Mouse (Mus musculus): Measurements from ENCODE around the gene Ror2.

Ror2 gene

DNA sequence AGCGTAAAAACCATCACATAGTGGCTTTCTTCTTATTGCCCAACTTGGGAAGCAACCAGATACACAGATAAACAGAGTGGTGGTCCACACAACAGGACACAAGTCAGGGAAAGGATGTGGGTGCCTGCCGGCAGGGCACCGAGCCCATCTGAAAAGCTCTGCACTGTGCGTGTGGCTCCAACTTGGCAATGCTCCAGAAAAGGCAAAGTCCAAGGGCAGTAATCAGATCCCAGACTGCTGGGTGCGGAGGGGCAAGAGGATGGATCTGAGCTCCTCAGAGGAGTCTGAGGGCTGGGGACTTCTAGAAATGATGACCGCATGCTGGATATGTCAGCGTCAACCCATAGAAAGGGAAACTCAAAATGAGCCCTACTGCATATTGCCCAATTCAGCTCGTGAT lies 163.8 kb downstream of the Ror2 start:
- DNase-seq (ENCODE audit: low spot score), result peak; percentile 26

DNA sequence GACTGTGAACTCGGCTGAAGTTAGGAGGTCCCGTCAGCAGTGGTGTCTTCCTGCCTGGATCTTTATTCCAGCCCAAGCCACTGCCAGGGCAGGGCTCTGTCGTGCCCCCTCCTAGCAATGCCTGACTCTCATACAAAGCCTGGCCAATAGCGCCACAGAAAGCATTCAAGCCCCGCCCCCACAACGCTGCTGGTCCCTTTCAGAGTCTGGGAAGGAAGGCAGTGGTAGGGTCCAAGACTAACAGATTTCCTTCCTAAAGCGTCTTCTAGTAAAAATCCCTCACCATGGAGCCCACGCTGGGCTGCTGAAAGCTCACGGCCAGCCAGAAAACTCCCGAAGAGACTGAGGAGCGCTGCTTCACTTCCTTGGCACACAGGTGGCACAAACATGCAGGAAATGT lies 165.0 kb downstream of the Ror2 start:
- no peak for DNase-seq (ENCODE audit: low spot score)

DNA sequence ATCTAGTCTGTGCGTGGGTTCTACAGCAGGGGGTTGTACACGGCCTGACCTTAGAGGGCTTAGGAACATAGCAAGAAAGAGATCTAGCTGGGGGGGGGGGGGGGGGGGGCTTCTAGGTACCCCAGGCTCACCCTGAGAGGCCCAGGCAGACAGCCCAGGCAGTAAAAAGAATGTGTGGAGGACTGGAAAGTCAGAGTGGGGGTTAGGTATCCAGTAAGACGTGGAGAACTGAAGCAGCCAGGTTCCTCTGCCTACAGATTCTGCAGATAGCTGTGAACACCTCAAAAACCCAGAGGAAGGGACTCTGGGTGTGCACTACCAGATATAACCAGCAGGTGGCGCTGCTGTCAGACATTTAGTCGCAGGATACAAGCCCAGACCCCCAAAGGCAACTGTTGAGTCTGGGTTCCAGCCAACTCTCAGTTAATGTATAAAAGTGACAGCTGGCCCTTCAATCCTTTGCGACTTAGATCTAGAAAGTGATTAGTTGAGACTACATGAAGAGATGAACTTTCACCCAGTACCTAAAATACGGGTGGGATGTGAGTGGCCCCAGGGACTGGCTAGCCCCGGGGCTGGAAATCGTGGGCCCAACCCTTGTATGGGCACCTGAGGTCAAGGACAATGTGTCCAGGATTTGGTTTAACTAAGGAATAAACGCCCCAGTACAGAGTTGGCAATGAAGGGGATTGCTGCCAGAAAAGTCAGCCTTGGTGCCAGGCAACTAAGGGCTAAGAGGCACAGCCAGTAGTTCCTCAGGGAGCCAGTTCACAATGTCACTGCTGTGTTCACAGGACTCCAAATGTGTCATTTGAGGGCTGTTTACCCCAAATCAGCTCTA lies 166.1 kb downstream of the Ror2 start:
- peak; percentile 74 for DNase-seq (ENCODE audit: low spot score)

DNA sequence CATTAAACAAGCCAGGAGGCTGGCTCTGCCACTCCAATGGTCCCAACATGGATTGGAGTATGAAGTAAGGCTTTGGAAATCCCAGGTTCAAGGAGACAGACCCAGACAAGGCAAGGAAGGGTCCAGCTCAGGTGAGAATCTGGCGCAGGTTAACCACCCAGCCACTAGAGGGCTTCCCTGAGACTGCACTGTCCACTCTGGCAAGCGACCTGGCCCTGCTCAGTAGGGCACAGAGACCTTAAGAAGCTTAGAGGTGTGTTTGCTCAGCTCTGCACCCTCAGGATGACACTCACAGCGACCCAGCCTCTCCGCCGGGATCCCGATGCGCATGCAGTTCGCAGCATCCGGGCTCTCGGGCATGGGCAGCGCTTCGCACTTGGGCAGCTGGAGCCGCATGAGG lies 167.5 kb downstream of the Ror2 start:
- no peak for DNase-seq (ENCODE audit: low spot score)

DNA sequence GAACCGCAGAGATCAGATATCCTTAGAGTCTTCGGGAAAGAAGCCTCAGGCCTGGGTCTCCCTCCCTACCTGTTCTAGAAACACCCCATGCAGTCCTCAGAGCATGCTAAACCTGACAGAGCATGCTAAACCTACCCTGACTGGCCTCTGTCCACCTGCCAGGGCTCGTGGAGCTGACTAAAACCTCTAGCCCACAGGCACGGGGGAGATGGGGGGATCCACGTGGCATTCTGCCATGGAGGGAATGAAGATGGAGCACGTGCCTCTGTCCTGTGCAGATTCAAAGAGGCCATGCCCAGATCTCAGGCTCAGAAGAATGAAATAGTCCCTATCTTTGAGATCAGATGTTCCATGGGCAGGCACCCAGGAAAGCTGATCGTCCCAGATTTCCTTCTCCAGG lies 168.0 kb downstream of the Ror2 start:
- DNase-seq (ENCODE audit: low spot score), result no peak

DNA sequence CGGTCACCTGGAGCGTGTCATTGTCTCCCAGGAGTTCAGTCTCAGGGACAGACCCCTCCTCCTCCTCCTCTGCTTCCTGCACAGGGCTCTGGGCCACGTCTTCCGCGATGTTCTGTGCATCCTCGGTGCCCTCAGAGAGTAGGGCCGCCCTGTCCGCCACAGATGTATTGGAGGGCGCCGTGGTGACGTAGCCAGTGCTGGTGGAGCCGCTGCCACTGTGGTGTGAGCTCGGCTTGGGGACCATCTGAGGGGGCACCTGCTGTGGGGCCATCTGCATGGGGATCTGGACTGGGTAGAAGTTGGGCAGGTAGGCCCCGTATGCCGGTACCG lies 175.7 kb downstream of the Ror2 start:
- no peak for DNase-seq (ENCODE audit: low spot score)

DNA sequence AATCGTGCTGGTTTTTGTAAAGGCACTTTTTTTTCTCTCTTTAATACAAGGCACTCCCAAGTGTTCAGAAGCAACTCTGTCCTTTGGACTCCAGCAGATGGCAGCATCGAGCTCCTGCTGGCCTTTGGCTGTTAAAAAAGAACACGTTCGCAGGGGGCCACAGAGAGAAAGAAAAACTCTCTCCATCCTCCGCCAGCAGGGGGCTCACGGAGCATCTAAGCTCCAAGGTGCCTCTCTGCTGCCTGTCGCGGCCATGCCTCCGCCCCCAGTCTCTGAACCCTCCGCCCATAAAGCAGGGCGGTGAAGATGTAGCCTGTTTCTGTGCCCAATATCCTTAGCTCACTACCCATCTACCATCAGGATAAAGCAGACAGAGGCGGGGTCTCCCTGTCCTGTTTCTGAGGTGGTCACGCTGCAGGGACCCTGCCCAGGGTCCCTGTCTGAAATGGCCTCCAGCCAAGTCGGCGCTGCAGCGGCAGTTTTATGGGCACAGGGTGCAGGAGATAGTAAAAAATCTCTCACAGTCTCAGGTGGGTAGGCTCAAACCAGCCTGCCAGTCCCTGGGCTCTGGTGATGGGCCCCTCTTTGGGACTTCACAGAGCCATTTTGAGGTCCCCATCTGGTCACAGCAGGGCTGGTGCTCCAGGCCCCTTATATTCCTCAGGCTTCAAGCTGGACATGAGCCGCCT lies 176.2 kb downstream of the Ror2 start:
- peak; percentile 86 for DNase-seq (ENCODE audit: low spot score)

DNA sequence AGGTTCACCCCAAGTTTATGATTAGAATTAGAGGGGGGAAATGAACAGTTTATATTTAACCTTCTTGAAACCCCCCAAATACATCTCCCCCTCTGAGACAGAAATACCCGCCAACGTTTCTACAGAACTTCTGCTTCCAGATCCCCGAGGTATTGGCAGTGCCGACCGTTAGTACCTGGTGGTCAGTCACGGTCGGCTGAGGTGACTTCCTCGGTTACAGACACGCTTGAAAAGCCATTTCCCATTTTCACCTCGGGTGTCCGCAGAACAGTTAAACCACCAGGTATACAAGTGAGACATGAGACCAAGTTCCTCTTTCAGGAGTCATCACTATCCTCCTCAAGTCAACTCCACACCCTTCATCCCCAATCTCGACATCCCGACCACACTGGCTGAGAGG lies 179.2 kb downstream of the Ror2 start:
- DNase-seq (ENCODE audit: low spot score), result no peak

DNA sequence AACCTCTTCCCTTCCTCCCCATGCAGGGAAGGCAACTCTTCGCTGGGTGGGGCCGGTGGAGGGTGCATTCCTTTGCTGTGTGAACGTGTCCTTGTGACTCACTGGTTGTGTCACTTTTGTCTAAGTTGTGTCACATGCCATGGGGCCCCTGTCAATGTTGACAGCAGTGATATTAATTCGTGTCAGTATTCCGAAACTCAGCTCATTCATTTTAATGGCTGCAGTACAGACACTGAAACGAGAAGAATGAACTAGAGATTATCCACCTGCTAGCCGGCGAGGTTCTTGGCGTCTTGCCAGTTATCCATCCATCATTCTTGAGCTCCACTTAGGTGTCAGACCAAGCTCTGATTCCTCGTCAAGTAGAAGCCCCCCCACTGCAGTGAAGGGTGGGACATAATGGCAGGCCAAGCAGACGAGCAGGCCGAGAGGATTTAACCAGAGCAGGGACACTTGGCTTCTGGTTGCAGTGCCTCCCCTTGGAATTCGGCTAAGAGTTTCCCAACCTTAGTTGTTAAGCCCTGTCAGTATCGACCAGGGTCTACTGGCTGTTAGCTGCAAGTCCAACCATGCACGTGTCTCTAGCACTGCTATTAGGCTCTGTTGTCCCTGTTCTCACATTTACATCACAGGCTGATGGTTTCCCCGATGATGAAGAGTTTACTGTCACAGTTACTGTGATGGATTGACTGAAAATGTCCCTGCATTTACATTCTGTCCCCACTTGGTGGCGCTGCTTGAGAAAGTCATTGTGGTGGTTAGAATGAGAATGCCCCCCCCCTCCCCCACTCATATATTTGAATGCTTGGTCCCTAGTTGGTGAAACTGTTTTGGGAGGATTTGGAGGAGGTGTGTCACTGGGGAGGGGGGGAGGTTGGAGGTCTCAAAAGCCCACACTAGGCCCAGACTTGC lies 185.9 kb downstream of the Ror2 start:
- no peak for DNase-seq (ENCODE audit: low spot score)

DNA sequence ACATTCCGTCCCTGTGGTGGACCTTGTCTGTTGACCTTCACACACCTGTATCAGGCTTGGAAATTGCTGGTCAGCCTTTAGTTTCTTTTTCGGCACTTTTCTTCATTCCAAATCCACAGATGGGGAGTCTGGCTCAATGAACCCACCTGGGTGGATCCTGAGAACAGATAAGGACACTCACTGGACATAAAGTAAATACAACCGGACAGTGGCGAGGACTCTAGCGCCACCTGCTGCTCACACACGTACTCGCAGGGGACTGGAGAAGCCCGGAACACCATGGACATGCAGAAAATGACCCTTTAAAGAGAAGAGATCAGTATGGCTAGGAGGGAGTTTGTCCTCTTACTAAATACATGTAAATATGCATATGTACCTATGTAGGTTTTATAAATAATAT lies 189.3 kb downstream of the Ror2 start:
- DNase-seq (ENCODE audit: low spot score), result no peak

DNA sequence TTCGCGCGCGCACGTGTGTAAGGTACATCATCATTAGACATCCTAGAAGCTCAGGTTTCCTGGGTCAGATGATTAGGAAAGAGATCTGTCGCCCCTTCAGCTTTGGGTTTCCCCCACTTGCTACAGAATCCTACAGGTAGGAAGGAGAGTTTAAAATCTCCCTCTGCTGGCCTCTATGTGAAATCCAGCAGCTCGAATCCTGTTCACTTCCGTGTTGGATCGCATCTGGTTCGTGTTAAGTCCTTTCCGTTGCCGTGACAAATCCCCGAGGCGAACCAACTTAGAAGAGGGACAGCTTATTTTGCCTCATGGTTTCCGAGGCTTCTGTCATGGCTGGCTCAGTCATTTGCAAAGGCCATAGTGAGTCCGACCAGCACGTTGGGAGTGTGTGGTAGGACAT lies 190.7 kb downstream of the Ror2 start:
- DNase-seq (ENCODE audit: low spot score), result no peak

DNA sequence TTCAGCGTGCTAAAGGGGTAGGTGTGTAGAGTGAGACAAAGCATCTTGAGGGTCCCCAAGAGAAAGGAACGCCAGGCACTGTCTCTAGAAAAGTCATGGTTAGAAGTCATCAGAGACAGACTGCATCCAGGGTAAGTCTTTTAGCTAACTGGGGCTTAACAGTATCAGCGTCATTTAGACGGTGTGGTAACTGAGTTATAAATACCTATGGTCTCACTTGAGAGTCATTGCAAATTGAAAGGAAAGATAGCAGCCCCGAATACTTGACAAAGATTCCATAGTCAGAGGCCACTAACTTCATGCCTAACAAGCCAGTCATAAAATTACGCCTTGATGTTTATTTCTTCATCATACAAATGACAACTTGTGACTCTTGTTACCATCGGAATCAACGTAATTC lies 191.3 kb downstream of the Ror2 start:
- no peak for DNase-seq (ENCODE audit: low spot score)

DNA sequence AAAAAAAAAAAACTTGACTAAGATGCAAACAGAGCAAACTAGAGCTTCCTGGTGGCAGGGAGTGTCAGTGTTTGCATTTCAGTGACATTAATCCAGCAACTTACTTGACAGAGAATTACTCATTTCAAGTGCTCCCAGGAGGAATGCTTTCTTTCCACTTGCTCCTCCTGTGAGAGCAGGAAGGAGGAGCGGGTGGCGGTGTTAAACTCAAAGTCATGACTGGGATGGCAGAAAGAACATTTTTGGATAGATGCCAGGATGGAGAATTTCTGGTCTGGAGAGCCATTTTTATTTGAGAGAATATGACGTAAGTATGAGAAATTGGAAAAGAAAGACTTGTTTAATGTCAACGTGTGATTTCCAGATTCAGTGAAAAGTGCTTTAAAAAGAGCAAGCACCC lies 192.5 kb downstream of the Ror2 start:
- no peak for DNase-seq (ENCODE audit: low spot score)

DNA sequence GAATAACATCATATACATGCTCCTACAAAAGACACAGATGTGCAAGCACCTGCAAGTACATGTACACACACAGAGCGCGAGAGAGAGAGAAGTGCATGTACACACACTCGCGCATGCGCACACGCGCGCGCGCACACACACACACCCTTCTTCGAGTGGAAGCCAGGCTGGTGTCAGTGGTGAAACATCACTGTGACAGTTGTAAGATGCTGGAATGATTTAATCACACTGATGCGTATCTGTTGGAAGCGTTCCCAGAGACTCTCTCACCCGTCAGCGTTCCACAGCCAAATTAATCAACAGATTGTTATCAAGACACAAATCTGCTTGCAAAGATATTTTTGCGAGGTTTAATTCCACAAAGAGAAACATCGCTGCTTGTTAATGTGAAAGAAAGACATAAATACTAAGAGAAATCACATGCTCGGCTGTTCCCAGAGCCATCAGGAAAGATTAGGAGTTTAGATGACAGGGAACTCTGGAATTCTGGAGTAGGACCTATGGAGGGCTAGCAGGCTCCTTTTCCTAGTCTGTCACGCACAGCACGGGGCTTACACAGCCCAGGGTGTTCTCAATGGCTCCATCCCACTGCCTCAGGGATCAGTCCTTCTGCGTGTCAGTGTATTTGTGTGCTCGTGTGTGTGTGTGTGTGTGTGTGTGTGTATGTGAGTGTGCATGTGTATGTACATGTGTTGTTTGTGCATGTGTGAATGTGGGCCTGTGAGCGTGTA lies 199.2 kb downstream of the Ror2 start:
- no peak for DNase-seq (ENCODE audit: low spot score)

DNA sequence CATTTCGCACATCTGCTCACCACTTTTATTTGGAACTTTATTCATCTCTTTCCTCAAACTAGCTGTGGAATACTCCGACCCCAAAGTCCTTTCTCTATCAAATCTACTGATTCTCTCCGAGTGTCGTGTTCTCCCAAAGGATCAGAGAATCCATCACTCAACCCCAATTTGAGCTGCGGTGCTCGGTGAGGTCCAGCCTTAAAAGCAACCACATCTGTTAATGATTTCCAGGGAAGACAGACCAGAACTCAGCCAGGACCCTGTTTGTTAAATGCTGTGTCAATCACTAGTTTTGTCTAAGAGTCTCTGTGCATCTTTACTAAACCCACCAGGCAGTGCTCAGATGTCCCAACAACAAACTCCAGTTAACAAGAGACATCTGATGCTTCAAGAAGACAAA lies 204.1 kb downstream of the Ror2 start:
- DNase-seq (ENCODE audit: low spot score), result no peak

DNA sequence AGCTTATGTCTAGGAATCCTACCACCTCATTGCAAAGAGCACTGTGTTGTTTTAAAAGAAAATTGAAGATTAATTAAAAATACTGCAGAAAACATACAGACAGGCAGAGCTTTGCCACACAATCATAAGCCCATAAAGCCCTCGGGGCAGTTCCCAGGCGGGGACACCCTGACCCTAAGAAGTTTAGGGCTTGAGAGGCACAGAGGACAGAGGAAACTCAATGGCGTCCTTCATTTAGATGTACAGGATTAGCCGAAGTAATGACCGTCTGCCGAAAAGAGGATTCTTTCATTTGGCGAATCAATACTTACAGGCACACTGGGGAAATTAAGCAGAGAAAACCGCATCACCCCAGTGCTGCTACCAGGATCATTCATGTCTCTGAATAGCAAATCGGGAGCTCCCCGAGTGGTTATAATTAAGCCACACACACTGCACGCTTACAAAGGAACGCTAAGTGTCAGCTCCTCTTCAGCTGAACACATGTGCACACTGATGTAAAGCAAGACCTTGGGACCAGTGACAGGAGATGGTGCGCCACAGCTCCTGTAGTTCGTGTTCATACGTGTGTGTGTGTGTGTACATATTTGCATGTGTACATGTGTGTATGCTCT lies 208.1 kb downstream of the Ror2 start:
- no peak for DNase-seq (ENCODE audit: low spot score)

DNA sequence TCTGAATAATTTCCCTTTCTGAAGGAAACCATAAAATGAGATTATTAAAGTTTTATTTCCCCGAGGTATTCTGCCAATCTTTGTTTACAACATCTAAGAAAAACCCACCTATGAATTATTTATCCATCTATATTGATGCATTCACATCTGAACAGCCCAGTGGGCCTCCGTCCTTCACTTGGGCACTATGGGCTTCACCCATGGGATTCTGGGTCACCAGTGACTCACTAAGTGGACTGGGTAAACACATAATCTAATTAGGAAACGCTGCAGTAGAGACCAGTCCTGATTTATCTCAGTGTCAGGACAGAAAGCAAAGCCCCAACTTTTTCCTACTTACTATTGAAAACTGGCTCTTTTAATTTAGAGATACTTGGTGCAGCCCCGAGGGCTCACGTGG lies 210.9 kb downstream of the Ror2 start:
- DNase-seq (ENCODE audit: low spot score), result no peak

DNA sequence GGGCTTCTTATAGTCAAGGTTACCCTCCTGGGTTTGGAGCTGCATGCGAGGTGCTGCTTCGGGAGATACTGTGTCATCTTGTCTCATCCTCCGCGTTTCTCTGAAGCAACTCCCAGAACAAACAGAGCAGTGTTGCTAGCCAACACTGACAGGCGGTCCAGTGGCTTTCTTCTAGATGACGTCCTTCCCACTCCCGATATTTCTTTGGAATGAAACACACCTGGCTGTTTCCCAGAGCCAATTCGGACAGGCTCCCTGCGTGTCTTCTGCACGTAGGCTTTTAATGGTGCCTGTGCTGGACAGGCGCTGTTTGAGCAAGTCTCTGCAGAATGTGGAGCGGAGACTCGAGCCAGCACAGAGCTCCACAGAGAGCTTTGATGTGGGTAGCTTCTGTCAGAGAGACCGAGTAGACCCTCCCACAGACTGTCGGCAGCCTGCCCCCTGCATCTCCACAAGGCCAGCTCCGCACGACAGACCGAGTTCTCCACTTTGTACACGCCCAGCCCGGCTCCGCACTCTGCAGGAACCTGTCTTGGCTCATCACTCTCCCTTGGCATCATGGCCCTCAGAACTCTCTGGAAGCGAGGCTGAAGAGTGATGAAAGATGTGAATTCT lies 216.7 kb downstream of the Ror2 start:
- no peak for DNase-seq (ENCODE audit: low spot score)

DNA sequence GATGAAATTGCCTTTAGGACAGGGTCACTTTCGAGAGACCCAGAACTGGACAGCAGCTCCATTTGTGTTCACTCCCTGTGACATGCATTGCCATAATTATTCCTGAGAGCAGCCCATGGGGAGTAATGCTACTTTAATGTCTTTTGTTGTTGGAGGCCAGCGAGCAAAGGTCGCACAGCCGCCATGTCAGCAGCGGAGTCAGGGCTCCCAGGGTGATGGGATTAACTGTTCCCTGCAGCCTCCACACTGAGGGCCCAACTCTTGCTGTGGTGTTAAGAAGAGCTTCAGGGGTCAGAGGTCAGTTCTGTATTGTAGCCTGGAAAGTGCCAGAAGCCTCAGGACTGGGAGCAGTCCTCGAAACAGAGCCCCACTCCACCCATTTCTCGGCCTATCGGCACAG lies 217.5 kb downstream of the Ror2 start:
- DNase-seq (ENCODE audit: low spot score), result no peak

DNA sequence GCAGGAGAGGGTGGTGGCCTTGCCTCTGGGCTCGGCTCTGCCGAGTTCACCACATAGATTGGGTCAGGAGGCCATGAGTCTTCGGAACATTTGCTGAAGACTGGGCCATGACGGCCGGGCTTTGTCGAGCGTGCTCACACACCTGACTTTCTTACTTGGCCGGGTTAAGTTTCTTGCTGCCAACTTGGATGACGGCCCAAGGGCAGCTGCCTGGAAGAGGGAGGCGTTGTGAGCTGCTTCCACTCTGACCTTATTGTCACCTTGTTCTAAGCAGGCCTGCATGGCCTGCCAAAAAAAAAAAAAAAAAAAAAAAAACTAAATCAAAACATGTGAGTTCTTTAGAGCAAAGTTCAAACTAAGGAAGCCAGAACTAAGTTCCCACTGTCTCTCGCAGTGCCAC lies 218.0 kb downstream of the Ror2 start:
- DNase-seq (ENCODE audit: low spot score), result peak; percentile 71

DNA sequence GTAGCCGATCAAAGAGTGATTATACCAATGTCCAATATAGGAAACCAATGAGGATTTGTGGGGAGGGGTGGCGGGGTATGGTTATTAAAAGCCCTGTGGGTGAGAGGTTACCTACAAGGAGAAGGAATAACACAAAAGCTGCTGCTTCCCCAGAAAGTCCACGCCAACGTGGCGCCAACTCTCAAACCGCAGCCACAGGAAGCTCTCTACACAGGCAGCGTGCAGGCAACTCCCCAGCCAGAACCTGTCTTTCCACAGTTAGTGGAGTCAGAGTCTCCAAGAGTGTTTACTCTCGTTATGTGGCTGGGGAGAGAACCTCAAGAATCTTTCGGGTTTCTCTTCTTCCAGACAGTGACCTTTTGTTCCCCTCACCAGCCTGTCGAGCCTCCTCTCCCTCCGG lies 220.8 kb downstream of the Ror2 start:
- DNase-seq (ENCODE audit: low spot score), result no peak
